Mouse (Mus musculus): Measurements from ENCODE around the gene Pcsk1n.

- no peak for TF ChIP-seq ZNF384 (IDR thresholded peaks at IDR 0.05; ENCODE audit: low read depth, low read length)
- TF ChIP-seq MAFK (IDR thresholded peaks at IDR 0.05; ENCODE audit: insufficient read depth, low read depth, low read length): no peak
- TF ChIP-seq CHD2 (IDR thresholded peaks at IDR 0.05; ENCODE audit: low read depth, low read length): no peak
- no peak for TF ChIP-seq HCFC1 (IDR thresholded peaks at IDR 0.05; ENCODE audit: borderline replicate concordance, insufficient read depth, low read length)
Observed at GRCm38 (mm10) chrX:7919601-7920383, at the start of gene Pcsk1n.
